Mouse (Mus musculus) layer of hippocampus, adult 9-11 months (tissue): ENCODE data around the gene Sh3rf3.
A peak's percentile ranks its signal among the peaks of the same experiment; 100 is the strongest.

Experiments
- DNase-seq: peaks from one replicate; pipeline ENCODE4 v3.0.0; 2022

Sh3rf3 gene

DNA sequence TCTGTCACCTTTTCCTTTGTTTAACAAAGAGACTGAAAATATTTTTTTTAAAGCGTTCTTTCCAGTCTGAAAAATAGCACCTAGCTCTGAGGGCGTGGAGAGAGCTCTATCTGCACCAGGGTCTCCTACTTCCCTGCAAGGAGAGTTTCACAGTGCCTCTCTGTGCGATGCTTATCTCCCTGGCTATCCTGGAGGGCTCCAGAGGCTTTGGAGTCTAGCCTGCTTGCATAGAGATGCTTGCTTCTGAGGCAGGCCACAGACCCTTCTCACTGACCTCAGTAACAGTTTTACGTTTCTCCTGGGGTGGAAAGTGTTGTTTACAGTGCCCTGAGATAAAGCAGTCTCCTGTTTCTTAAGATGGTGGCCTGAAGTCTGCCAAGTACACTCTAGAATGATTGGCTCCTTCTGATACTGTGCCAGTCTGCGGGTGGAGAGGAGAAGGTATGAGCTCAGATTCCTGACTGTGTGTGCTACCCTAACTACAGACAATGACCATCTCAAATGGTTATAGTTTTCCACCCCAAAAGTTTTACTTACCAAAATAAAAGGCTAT lies 42.1 kb downstream of the Sh3rf3 start:
- DNase-seq = no peak

- DNase-seq = no peak
Observed at GRCm38 (mm10) chr10:58855814-58856213, 42.7 kb downstream of the Sh3rf3 start.

- DNase-seq = no peak
Observed at GRCm38 (mm10) chr10:58856742-58857141, 43.6 kb downstream of the Sh3rf3 start.

GRCm38 (mm10) chr10:58864735-58865134 lies 51.6 kb downstream of the Sh3rf3 start:
- no peak for DNase-seq

GRCm38 (mm10) chr10:58867536-58867935 lies 54.4 kb downstream of the Sh3rf3 start:
- DNase-seq = no peak

DNA sequence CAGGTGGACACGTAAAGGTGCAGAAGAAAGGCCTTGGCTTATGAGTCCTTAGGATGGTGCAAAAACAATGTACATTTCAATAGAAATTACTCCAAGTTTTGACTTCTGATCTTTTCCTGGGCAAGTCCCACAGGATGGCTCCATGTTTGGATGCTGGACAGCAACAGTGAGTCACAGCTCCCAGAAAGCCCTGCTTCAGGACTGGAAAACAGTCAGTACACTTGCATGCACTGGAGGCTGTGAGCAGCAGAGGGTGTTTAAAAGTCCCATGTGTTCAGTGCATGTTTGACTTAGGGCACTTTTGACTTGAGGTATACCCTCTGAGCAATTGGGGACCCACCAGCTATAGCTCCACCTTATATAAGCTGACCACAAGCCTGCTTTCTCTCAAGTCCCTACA lies 56.7 kb downstream of the Sh3rf3 start:
- no peak for DNase-seq

- DNase-seq = peak; percentile 59
Observed at GRCm38 (mm10) chr10:58871149-58871820, 58.1 kb downstream of the Sh3rf3 start.

GRCm38 (mm10) chr10:58871821-58872577 lies 58.8 kb downstream of the Sh3rf3 start:
- DNase-seq = no peak

DNA sequence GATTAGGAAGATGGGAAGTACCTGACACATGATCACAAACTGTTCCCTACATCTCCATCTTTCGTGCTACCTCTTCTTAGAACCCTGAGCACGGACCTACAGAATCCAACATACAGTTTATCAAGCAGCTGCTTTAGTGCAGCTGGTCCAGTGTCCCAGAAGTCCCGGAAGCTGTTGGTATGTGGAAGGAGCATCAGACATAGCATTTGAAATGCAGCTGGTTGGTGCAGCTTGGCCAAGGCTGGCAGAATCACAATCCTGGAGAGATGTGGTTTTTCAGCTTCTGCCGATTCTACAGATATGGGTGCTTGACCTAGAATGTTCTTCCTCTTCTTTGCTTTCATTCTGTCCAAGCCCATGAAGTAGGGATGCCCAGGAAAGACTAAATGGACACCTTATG lies 64.7 kb downstream of the Sh3rf3 start:
- no peak for DNase-seq

GRCm38 (mm10) chr10:58878636-58879035 lies 65.5 kb downstream of the Sh3rf3 start:
- DNase-seq = no peak

- no peak for DNase-seq
Observed at GRCm38 (mm10) chr10:58882741-58883140, 69.6 kb downstream of the Sh3rf3 start.

DNA sequence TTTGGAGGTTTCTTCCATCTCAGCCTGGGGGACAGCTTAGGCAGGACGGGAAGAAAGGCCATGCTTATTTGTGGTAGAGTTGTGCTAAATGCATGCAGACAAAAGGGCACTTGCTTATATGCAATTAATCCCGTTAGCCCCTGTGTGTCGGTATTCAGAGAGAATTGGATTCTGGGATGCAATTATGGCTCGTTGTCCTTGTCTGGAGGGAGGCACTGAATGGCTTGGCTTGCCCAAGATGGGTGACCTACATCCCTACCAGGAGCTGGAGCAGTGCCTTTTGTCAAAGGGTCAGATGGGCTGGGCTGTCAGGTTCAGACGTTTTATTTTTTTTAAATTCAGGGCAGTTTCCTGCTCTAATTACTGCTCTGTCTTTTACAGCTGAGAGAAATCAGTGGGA lies 72.2 kb downstream of the Sh3rf3 start:
- no peak for DNase-seq

GRCm38 (mm10) chr10:58885816-58886215 lies 72.7 kb downstream of the Sh3rf3 start:
- no peak for DNase-seq

DNA sequence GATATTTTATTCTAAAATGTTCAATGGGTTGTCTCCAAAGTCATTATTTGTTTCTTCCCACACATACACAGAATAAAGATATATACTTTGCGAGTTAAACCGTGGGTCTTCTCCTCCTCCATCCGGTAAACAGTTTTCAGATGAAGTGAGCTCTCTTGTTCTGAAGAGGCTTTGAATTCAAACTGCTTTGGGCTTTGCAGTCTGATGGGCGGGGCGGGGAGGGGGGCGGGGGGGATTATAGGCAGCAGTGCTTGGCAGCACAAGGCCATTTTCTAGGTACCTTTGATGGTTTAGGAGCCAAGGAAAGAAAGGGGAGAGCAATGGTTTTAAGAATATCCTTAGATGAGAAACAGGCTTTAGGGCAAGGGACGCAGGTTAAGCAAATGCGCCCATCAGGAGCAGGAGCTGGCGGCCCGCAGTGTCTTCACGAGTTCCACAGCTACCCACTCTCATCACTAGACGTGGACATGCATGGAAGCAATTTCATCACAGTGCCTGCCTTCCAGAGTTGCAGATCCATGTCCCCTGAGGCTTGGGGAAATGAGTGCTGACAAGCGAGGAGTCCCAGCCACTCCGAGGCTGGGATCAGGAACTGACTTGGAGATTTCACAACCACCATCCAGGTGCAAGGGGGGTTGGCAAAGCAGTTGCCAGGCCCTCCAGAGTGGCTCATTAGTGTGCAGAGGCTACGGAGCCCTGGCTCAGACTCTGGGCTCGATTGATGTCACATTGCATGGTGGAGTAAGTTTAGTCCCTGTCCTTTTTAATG lies 77.7 kb downstream of the Sh3rf3 start:
- DNase-seq = no peak

DNA sequence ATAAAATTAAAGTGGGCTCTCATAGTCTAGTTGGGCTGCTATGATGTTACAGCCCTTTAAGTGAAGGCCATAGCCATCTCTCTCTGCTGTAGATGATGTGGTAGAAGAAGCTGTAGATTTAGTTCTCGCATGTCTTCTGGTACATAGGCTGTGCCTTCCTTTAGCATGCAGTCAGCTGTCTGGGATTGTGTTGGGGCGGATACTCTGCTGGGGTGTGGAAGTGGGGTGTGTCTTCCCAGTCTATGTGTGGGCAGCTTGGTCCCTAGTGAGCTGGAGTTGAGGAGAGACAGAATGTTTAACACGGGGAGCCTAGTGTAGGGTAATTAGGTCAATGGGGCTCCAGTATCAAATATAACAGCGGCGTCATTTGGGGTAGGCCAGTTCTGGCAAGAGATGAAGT lies 82.3 kb downstream of the Sh3rf3 start:
- DNase-seq = no peak

DNA sequence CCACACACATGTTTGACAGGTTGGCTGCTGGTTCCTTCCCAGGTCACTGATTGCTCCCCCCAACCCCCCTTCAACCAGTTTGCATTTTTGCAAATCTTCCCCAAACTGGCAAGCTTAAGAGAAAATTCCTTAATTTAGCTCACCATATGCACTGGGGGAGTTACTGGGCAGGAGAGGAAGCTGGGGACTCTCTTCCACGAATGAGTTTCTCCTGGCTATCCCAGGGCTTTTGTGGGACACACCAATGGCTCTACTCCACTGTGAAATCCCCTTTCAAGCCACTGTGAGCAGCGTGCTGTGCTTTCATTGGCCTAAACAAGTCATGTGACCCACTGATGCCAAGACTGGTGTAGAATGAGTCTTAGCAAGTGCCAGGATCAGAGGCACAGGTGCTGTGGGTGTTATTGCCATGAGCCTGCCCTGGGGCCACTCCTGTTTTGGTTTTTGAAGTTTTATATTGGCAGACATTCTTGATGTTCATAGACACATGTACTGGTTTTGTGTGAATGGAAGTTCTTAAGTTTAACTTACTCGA lies 83.9 kb downstream of the Sh3rf3 start:
- no peak for DNase-seq

GRCm38 (mm10) chr10:58905253-58905652 lies 92.1 kb downstream of the Sh3rf3 start:
- DNase-seq = no peak

GRCm38 (mm10) chr10:58907001-58907443 lies 93.9 kb downstream of the Sh3rf3 start:
- no peak for DNase-seq

- DNase-seq = no peak
Observed at GRCm38 (mm10) chr10:58908451-58908850, 95.3 kb downstream of the Sh3rf3 start.

DNA sequence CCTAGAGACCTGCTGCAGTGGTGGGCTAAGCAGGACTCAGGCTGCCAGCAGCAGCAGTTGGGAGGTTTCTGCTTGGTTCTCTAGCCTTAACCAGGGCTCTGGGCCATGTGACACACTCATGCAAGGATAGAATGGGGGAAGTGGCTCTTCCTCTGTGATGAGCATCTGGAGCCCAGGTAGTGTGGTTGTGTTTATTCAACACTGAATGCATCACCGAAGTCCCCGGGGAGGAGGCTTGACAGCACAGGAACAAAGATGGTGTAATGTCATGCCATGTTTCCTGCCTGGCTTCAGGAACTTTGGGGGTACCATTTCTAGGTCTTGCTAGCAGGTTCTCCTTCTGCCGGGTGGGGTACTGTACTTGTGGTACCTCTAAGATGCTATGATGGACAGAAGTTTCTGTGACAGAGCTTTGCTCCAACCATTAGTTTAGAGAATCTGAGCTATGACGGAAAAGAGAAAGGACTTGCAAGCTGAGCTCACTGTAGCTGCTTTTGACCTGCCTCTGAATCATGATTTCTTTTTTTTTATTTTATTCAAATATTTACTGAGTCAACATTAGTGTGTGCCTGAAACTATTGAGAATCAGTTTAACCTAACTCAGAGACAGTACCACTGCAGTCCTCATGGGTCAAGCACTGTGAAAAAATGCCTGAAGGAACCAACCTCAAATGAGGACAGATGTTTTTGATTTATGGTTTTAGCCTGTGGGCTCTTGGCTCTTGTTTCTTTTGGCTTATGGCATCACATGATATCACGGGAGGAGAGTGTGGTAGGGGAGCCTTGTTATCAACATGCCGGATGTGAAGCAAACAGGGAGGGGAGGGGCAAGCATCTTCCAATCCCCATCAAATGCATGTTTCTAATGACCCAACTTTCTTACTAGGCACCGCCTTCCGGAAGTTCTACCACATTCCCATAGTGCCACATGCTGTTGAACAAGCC lies 102.4 kb downstream of the Sh3rf3 start:
- no peak for DNase-seq

GRCm38 (mm10) chr10:58921643-58922188 lies 108.6 kb downstream of the Sh3rf3 start:
- no peak for DNase-seq
